Mouse (Mus musculus) olfactory bulb, adult 2 months (tissue): ENCODE data around the gene Nav3.

Experiments
- CTCF ChIP-seq: fragments of 200-500 bp; IDR thresholded peaks from 2 replicates; pipeline ENCODE4 v1.5.1; 2012; ENCODE audit warnings: low read depth, mild to moderate bottlenecking, low read length, moderate library complexity; ENCODE audit not compliant: insufficient read depth
- POLR2A ChIP-seq: fragments of 200-500 bp; IDR thresholded peaks from 2 replicates; pipeline ENCODE4 v1.6.1; 2012; ENCODE audit warnings: mild to moderate bottlenecking, low read depth, low read length, moderate library complexity; ENCODE audit not compliant: insufficient read depth

- TF ChIP-seq POLR2A (no peak), CTCF (no peak)
Observed at GRCm38 (mm10) chr10:110477689-110478314, 21.8 kb upstream of the Nav3 start.
